Comparison of ENCODE assay signal across 8 mouse cellular contexts in genomic region chr9:56505793-56506755, GRCm38 (mm10).
A peak's percentile ranks its signal among the peaks of the same experiment; 100 is the strongest.
DNase-seq lines count a peak whose midpoint lies in the region; ATAC-seq and TF ChIP-seq lines count a peak whose summit lies in the region.

No protein-coding gene starts in this region.

- no peak for TF ChIP-seq EP300 in CH12.LX (IDR thresholded peaks at IDR 0.05; ENCODE audit: low read length)

- peak overlapping the region; percentile 52 to 63 (median 60) for H3K4me3 ChIP-seq in CH12.LX (replicated peaks in 1 of 3; ENCODE audit: low read depth in 2 of 3, low read length in 2 of 3, poor library complexity in 1 of 3)
- H3K4me3 ChIP-seq in forebrain, embryonic 11.5 days (ENCODE audit: low read depth, low read length), result peak overlapping the region; percentile 35
- peak overlapping the region; percentile 56 for H3K4me3 ChIP-seq in heart, embryonic 16.5 days (ENCODE audit: low read length)
- H3K4me3 ChIP-seq in liver, embryonic 15.5 days (replicated peaks), result peak overlapping the region; percentile 49
- H3K4me3 ChIP-seq in neural tube, embryonic 12.5 days, result peak overlapping the region; percentile 31

- peak; percentile 76 for ATAC-seq in forebrain, embryonic 11.5 days (replicated peaks; ENCODE audit: low FRiP score)
- ATAC-seq in heart, embryonic 16.5 days (replicated peaks; ENCODE audit: extremely low read depth, insufficient read depth, low FRiP score), result peak; percentile 74
- ATAC-seq in liver, embryonic 15.5 days (ENCODE audit: insufficient read depth), result peak; percentile 61
- peak; percentile 86 for ATAC-seq in neural tube, embryonic 12.5 days (ENCODE audit: low FRiP score, low read depth)

- in situ Hi-C loops in CH12.LX (cut with MboI; ENCODE audit: low pct_ligation_motif_present, low pct_unique_long_range_greater_than_20kb, low sequenced_read_pairs), result loop anchor here (10.0 kb wide), 1 partner anchor 301 kb away; no protein-coding TSS in a partner anchor

- no peaks in the 10 kb centered on the region for H3K27me3 ChIP-seq in CH12.LX (replicated peaks)
- no peaks in the 10 kb centered on the region for H3K27me3 ChIP-seq in forebrain, embryonic 11.5 days (ENCODE audit: control insufficient read depth, insufficient read depth, low read length)
- no peaks in the 10 kb centered on the region for H3K27me3 ChIP-seq in heart, embryonic 16.5 days (ENCODE audit: control insufficient read depth, insufficient read depth, low read length)
- H3K27me3 ChIP-seq in liver, embryonic 15.5 days, result peaks cover 9% of the 10 kb centered on the region; the same call in 1 of the 2 replicates
- H3K27me3 ChIP-seq in neural tube, embryonic 12.5 days (replicated peaks), result no peaks in the 10 kb centered on the region

- TF ChIP-seq POLR2A in CH12.LX (IDR thresholded peaks at IDR 0.05; ENCODE audit: low read depth, low read length), result no peak

- no peaks in the 10 kb centered on the region for H3K36me3 ChIP-seq in CH12.LX (replicated peaks in 1 of 2; ENCODE audit: control insufficient read depth in 1 of 2, insufficient read depth in 1 of 2, low read length in 1 of 2)
- H3K36me3 ChIP-seq in forebrain, embryonic 11.5 days (ENCODE audit: control insufficient read depth, insufficient read depth, low read length), result no peaks in the 10 kb centered on the region
- no peaks in the 10 kb centered on the region for H3K36me3 ChIP-seq in heart, embryonic 16.5 days (ENCODE audit: control insufficient read depth, insufficient read depth)
- no peaks in the 10 kb centered on the region for H3K36me3 ChIP-seq in liver, embryonic 15.5 days (replicated peaks)
- H3K36me3 ChIP-seq in neural tube, embryonic 12.5 days, result no peaks in the 10 kb centered on the region

- no peaks in the 10 kb centered on the region for H3K9me3 ChIP-seq in CH12.LX (replicated peaks; ENCODE audit: low read length)
- H3K9me3 ChIP-seq in forebrain, embryonic 11.5 days (ENCODE audit: control insufficient read depth, low read length), result no peaks in the 10 kb centered on the region
- H3K9me3 ChIP-seq in heart, embryonic 16.5 days (replicated peaks; ENCODE audit: control insufficient read depth, low read length), result no peaks in the 10 kb centered on the region
- no peaks in the 10 kb centered on the region for H3K9me3 ChIP-seq in liver, embryonic 15.5 days (replicated peaks)
- no peaks in the 10 kb centered on the region for H3K9me3 ChIP-seq in neural tube, embryonic 12.5 days

- H3K79me2 ChIP-seq in CH12.LX (replicated peaks; ENCODE audit: control insufficient read depth, extremely low read depth, insufficient read depth, poor library complexity, severe bottlenecking), result no peaks in the 10 kb centered on the region

- peaks cover 6 to 20% of the 10 kb centered on the region in 2 experiments; a peak in 3 of 4 replicates for H3K4me1 ChIP-seq in CH12.LX (ENCODE audit: control insufficient read depth in 1 of 2, insufficient read depth in 2 of 2)
- peaks cover 12% of the 10 kb centered on the region; the same call in 1 of the 2 replicates for H3K4me1 ChIP-seq in forebrain, embryonic 11.5 days (replicated peaks; ENCODE audit: control insufficient read depth, insufficient read depth, low read length)
- peaks cover 69% of the 10 kb centered on the region for H3K4me1 ChIP-seq in heart, embryonic 16.5 days (ENCODE audit: control insufficient read depth, insufficient read depth, low read length)
- H3K4me1 ChIP-seq in liver, embryonic 15.5 days (replicated peaks), result peaks cover 26% of the 10 kb centered on the region
- peaks cover 21% of the 10 kb centered on the region for H3K4me1 ChIP-seq in neural tube, embryonic 12.5 days

- H3K27ac ChIP-seq in CH12.LX (ENCODE audit: insufficient read depth, low read depth), result peak overlapping the region; percentile 19
- H3K27ac ChIP-seq in forebrain, embryonic 11.5 days (ENCODE audit: low read depth, low read length), result peak overlapping the region; percentile 76
- H3K27ac ChIP-seq in heart, embryonic 16.5 days (ENCODE audit: low read length), result peak overlapping the region; percentile 100
- H3K27ac ChIP-seq in liver, embryonic 15.5 days (replicated peaks), result peak overlapping the region; percentile 78
- peak overlapping the region; percentile 84 for H3K27ac ChIP-seq in neural tube, embryonic 12.5 days

- peak; percentile 61 to 96; a peak in 3 of 4 replicates for TF ChIP-seq CTCF in CH12.LX (conservative IDR thresholded peaks at IDR 0.05 in 1 of 2, IDR thresholded peaks at IDR 0.05 in 1 of 2; ENCODE audit: low read depth in 2 of 2, low read length in 2 of 2)

- TF ChIP-seq RAD21 in CH12.LX (IDR thresholded peaks at IDR 0.05; ENCODE audit: low read depth, low read length), result peak; percentile 83

- dilution Hi-C loops in CH12.LX (cut with MboI; ENCODE audit: extremely low pct_ligation_motif_present, extremely low pct_unique_long_range_greater_than_20kb, low sequenced_read_pairs), result no loop called here

- H3K4me2 ChIP-seq in CH12.LX (ENCODE audit: insufficient read depth, low read depth, poor library complexity, severe bottlenecking), result peak overlapping the region; percentile 65
- peak overlapping the region; percentile 80 for H3K4me2 ChIP-seq in forebrain, embryonic 11.5 days (ENCODE audit: low read depth, low read length, severe bottlenecking)
- peak overlapping the region; percentile 93 for H3K4me2 ChIP-seq in heart, embryonic 16.5 days (ENCODE audit: low read depth, low read length)
- H3K4me2 ChIP-seq in liver, embryonic 15.5 days, result peak overlapping the region; percentile 84
- H3K4me2 ChIP-seq in neural tube, embryonic 12.5 days (replicated peaks), result peak overlapping the region; percentile 75

- DNase-seq in CH12.LX (ENCODE audit: extremely low read depth), result peak; percentile 86
- DNase-seq in c-Kit-positive CD71-positive TER-119-negative erythroid progenitor cells, embryonic 14.5 days (ENCODE audit: low read depth), result peak; percentile 68
- peak; percentile 95 for DNase-seq in forebrain, embryonic 11.5 days (ENCODE audit: low spot score)
- DNase-seq in kidney, postnatal 36 days, result peak; percentile 94 to 95
- peak; percentile 85 for DNase-seq in telencephalon, adult 2 months (ENCODE audit: low read depth, low spot score)

- WGBS in forebrain, embryonic 11.5 days, result 2% methylated on average over 31 of the region's 31 CpGs
- WGBS in heart, embryonic 16.5 days, result 1% methylated on average over 31 of the region's 31 CpGs
- WGBS in liver, embryonic 15.5 days (ENCODE audit: insufficient replicate concordance), result 1% methylated on average over 31 of the region's 31 CpGs
- 1% methylated on average over 31 of the region's 31 CpGs for WGBS in neural tube, embryonic 12.5 days

- peak overlapping the region; percentile 47 for H3K9ac ChIP-seq in CH12.LX (ENCODE audit: insufficient read depth, low read depth)
- peak overlapping the region; percentile 66 for H3K9ac ChIP-seq in forebrain, embryonic 11.5 days (ENCODE audit: low read length)
- H3K9ac ChIP-seq in heart, embryonic 16.5 days (ENCODE audit: low read length), result peak overlapping the region; percentile 85
- no peak overlapping the region for H3K9ac ChIP-seq in liver, embryonic 15.5 days
- H3K9ac ChIP-seq in neural tube, embryonic 12.5 days, result peak overlapping the region; percentile 56

TF ChIP-seq in CH12.LX, 34 proteins besides CTCF, POLR2A, EP300 and RAD21:
- TF ChIP-seq MXI1 (IDR thresholded peaks at IDR 0.05; ENCODE audit: low read depth, low read length) (0 out of 2 replicates have a peak, but pooled peaks have one; percentile 15), MAZ (IDR thresholded peaks at IDR 0.05; ENCODE audit: low read depth, low read length) (peak; percentile 38), ETS1 (conservative IDR thresholded peaks at IDR 0.05; ENCODE audit: low read depth, low read length) (no peak), TCF12 (IDR thresholded peaks at IDR 0.05; ENCODE audit: low read depth, low read length) (peak; percentile 49; the same call in 1 of the 2 replicates), ZNF384 (IDR thresholded peaks at IDR 0.05; ENCODE audit: low read depth, low read length) (no peak), HCFC1 (IDR thresholded peaks at IDR 0.05; ENCODE audit: low read depth, low read length) (no peak), CHD1 (IDR thresholded peaks at IDR 0.05; ENCODE audit: low read depth, low read length) (no peak; the same call in 1 of the 2 replicates), USF2 (conservative IDR thresholded peaks at IDR 0.05; ENCODE audit: low read depth, low read length) (no peak), MAX (IDR thresholded peaks at IDR 0.05; ENCODE audit: low read length) (peak; percentile 22; the same call in 1 of the 2 replicates), KAT2A (IDR thresholded peaks at IDR 0.05; ENCODE audit: insufficient replicate concordance, low read length) (no peak), MAFK (IDR thresholded peaks at IDR 0.05; ENCODE audit: insufficient replicate concordance, low read length) (no peak), ZMIZ1 (IDR thresholded peaks at IDR 0.05; ENCODE audit: low read depth, low read length) (no peak), NRF1 (IDR thresholded peaks at IDR 0.05; ENCODE audit: low read depth, low read length) (no peak), ZKSCAN1 (IDR thresholded peaks at IDR 0.05; ENCODE audit: borderline replicate concordance, low read depth, low read length) (no peak), SMC3 (IDR thresholded peaks at IDR 0.05; ENCODE audit: low read depth, low read length) (peak; percentile 94), MYC (IDR thresholded peaks at IDR 0.05; ENCODE audit: low read depth, low read length) (0 out of 2 replicates have a peak, but pooled peaks have one; percentile 28), CHD2 (IDR thresholded peaks at IDR 0.05; ENCODE audit: low read length) (0 out of 2 replicates have a peak, but pooled peaks have one; percentile 34), UBTF (IDR thresholded peaks at IDR 0.05; ENCODE audit: low read depth, low read length) (peak; percentile 50; the same call in 1 of the 2 replicates), ELF1 (IDR thresholded peaks at IDR 0.05; ENCODE audit: low read depth, low read length) (peak; percentile 62), IRF4 (IDR thresholded peaks at IDR 0.05; ENCODE audit: low read depth, low read length) (peak; percentile 58; the same call in 1 of the 2 replicates), SIN3A (IDR thresholded peaks at IDR 0.05; ENCODE audit: low read length) (peak; percentile 61), NELFE (IDR thresholded peaks at IDR 0.05; ENCODE audit: low read depth, low read length) (peak; percentile 63; the same call in 1 of the 2 replicates), ZC3H11A (IDR thresholded peaks at IDR 0.05; ENCODE audit: low read depth, low read length) (peak; percentile 52), GABPA (IDR thresholded peaks at IDR 0.05; ENCODE audit: insufficient replicate concordance, low read depth, low read length) (no peak)

Comparison
In these comparisons a context has a peak if more than half of its experiments do, and no peak if none do; other contexts are left out.
1. Peak in every context shown above with its lines: DNase-seq, ATAC-seq, H3K4me3 ChIP-seq and H3K27ac ChIP-seq.
2. H3K27ac ChIP-seq: peak in every context shown above with its lines; median percentile 100 in heart, embryonic 16.5 days; 84 in neural tube, embryonic 12.5 days; 78 in liver, embryonic 15.5 days; 76 in forebrain, embryonic 11.5 days; 19 in CH12.LX.